Mouse (Mus musculus) C2C12 (cell line): ENCODE measurements around the gene Tbxa2r.

Source experiments
- CEBPB ChIP-seq: IDR thresholded peaks from one replicate; pipeline ENCODE4 v1.6.1; 2011; ENCODE audit warnings: low read depth, mild to moderate bottlenecking, control low read depth, moderate library complexity
- CTCF ChIP-seq: IDR thresholded peaks from one replicate; pipeline ENCODE4 v1.5.1; 2011; ENCODE audit not compliant: control insufficient read depth, insufficient read depth, insufficient read length
- MAX ChIP-seq: IDR thresholded peaks from one replicate; pipeline ENCODE4 v1.6.1; 2011; ENCODE audit warnings: mild to moderate bottlenecking, control low read depth
- MYOD1 ChIP-seq: IDR thresholded peaks from one replicate; pipeline ENCODE4 v1.6.1; 2011; ENCODE audit warnings: low read depth; ENCODE audit not compliant: control insufficient read depth, insufficient read length
- MYOG ChIP-seq: IDR thresholded peaks from one replicate; pipeline ENCODE4 v1.6.1; 2011; ENCODE audit not compliant: control insufficient read depth, insufficient read length; ENCODE audit errors: extremely low read depth

- TF ChIP-seq MYOG (no peak), CTCF (no peak), MYOD1 (no peak), CEBPB (no peak), MAX (no peak)
Measured at GRCm38 (mm10) chr10:81284189-81284588, 44.3 kb upstream of the Tbxa2r start.
